Mouse (Mus musculus): ENCODE results near the gene Tmem178b. TPM values are rescaled to one million over a fixed set of nuclear protein-coding genes. Genes with fewer than 3 reads are reported as not detected.

Gene Tmem178b
- total and polyA plus RNA-seq, 3 experiments = 0.51 to 1.3 (median 0.94) TPM

- intact Hi-C loops (cut with DNase I) = no loop called here
- no peaks in the 10 kb centered on the region for H3K4me1 ChIP-seq (ENCODE audit: control insufficient read depth, insufficient read depth, low read length)
Observed at GRCm38 (mm10) chr6:39870271-39871135, 2.6 kb upstream of the Tmem178b start.

GRCm38 (mm10) chr6:39871381-39872305, 1.4 kb upstream of the Tmem178b start:
- peak; percentile 71 to 72 for DNase-seq
- Histone ChIP-seq H3K27ac (no peak overlapping the region), H3K36me3 (ENCODE audit: control insufficient read depth, insufficient read depth, low read length) (no peaks in the 10 kb centered on the region), H3K79me2 (replicated peaks; ENCODE audit: control insufficient read depth, insufficient read depth, low read length) (no peaks in the 10 kb centered on the region), H3K27me3 (ENCODE audit: control insufficient read depth, insufficient read depth, low read length) (peaks cover 14% of the 10 kb centered on the region), H3K4me1 (ENCODE audit: control insufficient read depth, insufficient read depth, low read length) (no peaks in the 10 kb centered on the region), H3K4me3 (peak overlapping the region; percentile 48), H3K9ac (ENCODE audit: low read depth, low read length) (no peak overlapping the region)
- intact Hi-C loops (cut with DNase I) = no loop called here
- WGBS = 1% methylated on average over 71 of the region's 71 CpGs
- TF ChIP-seq POLR2A (IDR thresholded peaks at IDR 0.05; ENCODE audit: insufficient read depth, low read depth, low read length) = no peak
- 0 out of 2 replicates have a peak, but pooled peaks have one; percentile 9 for TF ChIP-seq CTCF (IDR thresholded peaks at IDR 0.05)

More at GRCm38 (mm10) chr6:39870271-39871135, 2.6 kb upstream of the Tmem178b start:
- Histone ChIP-seq H3K79me2 (replicated peaks; ENCODE audit: control insufficient read depth, insufficient read depth, low read length) (no peaks in the 10 kb centered on the region), H3K27ac (no peak overlapping the region), H3K27me3 (ENCODE audit: control insufficient read depth, insufficient read depth, low read length) (peaks cover 14% of the 10 kb centered on the region), H3K4me3 (peak overlapping the region; percentile 48), H3K9ac (ENCODE audit: low read depth, low read length) (no peak overlapping the region), H3K36me3 (ENCODE audit: control insufficient read depth, insufficient read depth, low read length) (no peaks in the 10 kb centered on the region)
- peak in 1 of 2 experiments; percentile 19 for DNase-seq
- WGBS = 3% methylated on average over 28 of the region's 28 CpGs
- TF ChIP-seq EP300 (IDR thresholded peaks at IDR 0.05; ENCODE audit: insufficient read depth, low read depth, low read length) (no peak), CTCF (IDR thresholded peaks at IDR 0.05) (0 out of 2 replicates have a peak, but pooled peaks have one; percentile 22)

- Histone ChIP-seq H3K27me3 (ENCODE audit: control insufficient read depth, insufficient read depth, low read length) (peaks cover 14% of the 10 kb centered on the region), H3K4me1 (ENCODE audit: control insufficient read depth, insufficient read depth, low read length) (no peaks in the 10 kb centered on the region), H3K36me3 (ENCODE audit: control insufficient read depth, insufficient read depth, low read length) (no peaks in the 10 kb centered on the region), H3K4me3 (peak overlapping the region; percentile 48), H3K27ac (no peak overlapping the region), H3K9ac (ENCODE audit: low read depth, low read length) (no peak overlapping the region), H3K79me2 (replicated peaks; ENCODE audit: control insufficient read depth, insufficient read depth, low read length) (no peaks in the 10 kb centered on the region)
- intact Hi-C loops (cut with DNase I) = no loop called here
- no peak for TF ChIP-seq EP300 (IDR thresholded peaks at IDR 0.05; ENCODE audit: insufficient read depth, low read depth, low read length)
- no peak for TF ChIP-seq POLR2A (IDR thresholded peaks at IDR 0.05; ENCODE audit: insufficient read depth, low read depth, low read length)
- TF ChIP-seq CTCF (IDR thresholded peaks at IDR 0.05) = no peak
- peak in 1 of 2 experiments; percentile 9 for DNase-seq
- 2% methylated on average over 39 of the region's 39 CpGs for WGBS
Observed at GRCm38 (mm10) chr6:39872306-39872900, 668 bp upstream of the Tmem178b start.

GRCm38 (mm10) chr6:39875186-39875585, 2.1 kb downstream of the Tmem178b start:
- H3K4me1 ChIP-seq (ENCODE audit: control insufficient read depth, insufficient read depth, low read length) = no peaks in the 10 kb centered on the region
- H3K36me3 ChIP-seq (ENCODE audit: control insufficient read depth, insufficient read depth, low read length) = no peaks in the 10 kb centered on the region
- 60% methylated on average over 4 of the region's 4 CpGs for WGBS
- H3K27ac ChIP-seq = no peak overlapping the region
- DNase-seq = no peak
- peaks cover 12% of the 10 kb centered on the region for H3K27me3 ChIP-seq (ENCODE audit: control insufficient read depth, insufficient read depth, low read length)
- no peak overlapping the region for H3K9ac ChIP-seq (ENCODE audit: low read depth, low read length)
- TF ChIP-seq CTCF (IDR thresholded peaks at IDR 0.05) (no peak), EP300 (IDR thresholded peaks at IDR 0.05; ENCODE audit: insufficient read depth, low read depth, low read length) (no peak), POLR2A (IDR thresholded peaks at IDR 0.05; ENCODE audit: insufficient read depth, low read depth, low read length) (no peak)
- intact Hi-C loops (cut with DNase I) = no loop called here
- no peak overlapping the region for H3K4me3 ChIP-seq
- no peaks in the 10 kb centered on the region for H3K79me2 ChIP-seq (replicated peaks; ENCODE audit: control insufficient read depth, insufficient read depth, low read length)

- Histone ChIP-seq H3K4me3 (no peak overlapping the region), H3K27me3 (ENCODE audit: control insufficient read depth, insufficient read depth, low read length) (peaks cover 12% of the 10 kb centered on the region), H3K9ac (ENCODE audit: low read depth, low read length) (no peak overlapping the region), H3K27ac (no peak overlapping the region), H3K4me1 (ENCODE audit: control insufficient read depth, insufficient read depth, low read length) (no peaks in the 10 kb centered on the region), H3K36me3 (ENCODE audit: control insufficient read depth, insufficient read depth, low read length) (no peaks in the 10 kb centered on the region), H3K79me2 (replicated peaks; ENCODE audit: control insufficient read depth, insufficient read depth, low read length) (no peaks in the 10 kb centered on the region)
- no peak for TF ChIP-seq CTCF (IDR thresholded peaks at IDR 0.05)
- intact Hi-C loops (cut with DNase I) = no loop called here
- DNase-seq = no peak
- WGBS = 64% methylated on average over 3 of the region's 3 CpGs
Observed at GRCm38 (mm10) chr6:39876444-39876843, 3.4 kb downstream of the Tmem178b start.

Measured in heart, adult 2 months (tissue).